Mouse (Mus musculus) G1E (cell line): Measurements from ENCODE around the gene Spns2.

Source experiments
- CTCF ChIP-seq: IDR thresholded peaks from 2 replicates; pipeline ENCODE4 v1.5.1; 2012; ENCODE audit warnings: low read depth, low read length, inconsistent platforms, mixed read lengths
- GATA1 ChIP-seq: IDR thresholded peaks from 2 replicates; pipeline ENCODE4 v1.6.1; 2012; ENCODE audit warnings: borderline replicate concordance, low read length, inconsistent platforms, mixed read lengths
- GATA2 ChIP-seq: IDR thresholded peaks from 2 replicates; pipeline ENCODE4 v1.6.1; 2012; ENCODE audit warnings: low read depth, low read length, inconsistent platforms, borderline replicate concordance
- TAL1 ChIP-seq: conservative IDR thresholded peaks from 2 replicates; pipeline ENCODE4 v1.6.1; 2012; ENCODE audit warnings: low read depth, low read length, inconsistent platforms, mixed read lengths

DNA sequence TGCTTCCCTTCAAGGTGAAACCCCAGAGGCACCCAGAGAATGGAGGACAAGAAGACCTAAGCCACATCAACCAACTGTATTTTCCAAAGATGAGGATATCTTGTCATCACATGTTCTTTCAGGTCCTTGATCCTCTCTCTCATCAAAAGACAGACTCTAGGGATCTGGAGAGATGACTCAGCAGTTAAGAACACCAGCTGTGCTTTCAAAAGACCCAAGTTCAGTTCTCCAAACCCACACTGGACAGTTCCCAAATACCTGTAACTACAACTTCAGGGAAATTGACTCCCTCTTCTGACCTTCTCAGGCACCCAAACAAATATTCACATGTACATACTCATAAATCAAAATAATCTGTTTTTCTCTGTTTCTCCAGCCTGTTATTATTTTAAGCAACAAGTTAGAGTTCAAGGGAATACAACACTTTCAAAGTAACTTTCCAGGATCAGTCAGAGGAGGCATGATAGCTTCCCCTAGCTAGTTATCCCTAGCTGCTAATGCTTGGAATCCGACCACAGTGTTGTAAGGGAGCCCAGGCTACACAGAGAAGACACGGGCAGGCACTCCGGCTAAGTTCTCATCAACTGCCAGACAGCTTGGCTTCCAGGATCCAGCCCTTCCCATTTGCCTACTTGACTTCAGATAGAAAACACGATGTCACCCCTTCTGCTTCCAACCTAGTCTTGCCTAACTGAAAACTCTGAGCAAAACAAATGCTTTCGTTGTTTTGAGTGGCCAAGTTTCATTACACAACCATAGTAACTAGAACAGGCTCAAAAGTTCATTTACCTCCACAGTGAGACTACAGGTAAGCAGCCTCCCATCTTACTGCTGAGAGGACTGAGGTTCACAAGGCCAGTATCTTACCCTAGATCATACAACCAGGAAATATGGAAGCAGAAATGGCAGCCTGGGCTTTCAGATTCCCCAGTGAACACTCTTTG, 32.2 kb upstream of the Spns2 start:
- TF ChIP-seq CTCF, result no peak
- no peak for TF ChIP-seq TAL1
- TF ChIP-seq GATA1, result no peak
- TF ChIP-seq GATA2, result no peak
